Mouse (Mus musculus) intestine, embryonic 14.5 days (tissue): ENCODE results near the gene Loxl4. TPM values are rescaled to one million over a fixed set of nuclear protein-coding genes. Genes with fewer than 3 reads are reported as not detected.

Experiments
- polyA plus RNA-seq: library from polyadenylated mRNA; unstranded; fragments of >200 nt; fragmentation: Nextera tagmentation; extraction: Ambion mirVana; gene quantifications from 2 replicates; pipeline ENCODE4 v1.2.1, GENCODE M21; 2014

Loxl4 gene
- polyA plus RNA-seq, 1 experiment from 2014 or later: 1.8 TPM

Other genes starting within 250 kb of the Loxl4 start
- 4.1 and 5.6 TPM in 2 replicates for gene Crtac1, start 181.0 kb downstream of the Loxl4 start, polyA plus RNA-seq
- gene R3hcc1l, start 94.1 kb downstream of the Loxl4 start, polyA plus RNA-seq: 21.3 and 28.3 TPM in 2 replicates
- 3.5 and 3.6 TPM in 2 replicates for gene Pyroxd2, start 140.0 kb upstream of the Loxl4 start, polyA plus RNA-seq
- gene Hps1, start 167.2 kb upstream of the Loxl4 start, polyA plus RNA-seq: 12.5 and 14.0 TPM in 2 replicates